Comparison of ENCODE assay signal across 28 mouse cellular contexts in the genomic region with DNA sequence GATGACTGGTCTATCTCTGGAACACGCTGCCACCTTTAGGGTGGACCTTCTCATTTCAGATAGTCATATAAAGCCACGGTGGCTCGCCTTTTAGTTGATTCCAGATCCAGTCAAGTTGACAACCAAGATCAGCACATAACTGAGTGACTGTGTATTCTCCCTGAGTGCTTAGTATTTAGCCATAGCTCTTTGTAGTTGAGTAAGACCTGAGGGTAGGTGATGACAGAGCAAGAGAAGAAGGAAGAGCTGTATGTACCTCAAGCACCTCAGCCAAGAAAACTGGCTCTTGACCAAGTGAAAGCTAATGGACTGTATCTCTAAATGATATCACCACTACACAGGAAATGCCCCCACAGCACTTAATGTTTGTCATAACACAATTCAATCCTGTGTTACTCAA.
"Had no signal": no experiment of that assay in that cellular context is flagged by ENCODE, and none has a peak within 500 bp of the region (broad histone marks: within the 10 kb centered on the region; RNA-seq: fewer than 3 reads in every experiment).

No protein-coding gene starts in this region.

- H3K9me3 ChIP-seq: embryonic facial prominence, embryonic 10.5 days; embryonic facial prominence, embryonic 12.5 days; embryonic facial prominence, embryonic 13.5 days; embryonic facial prominence, embryonic 15.5 days; forebrain, embryonic 10.5 days; forebrain, embryonic 12.5 days; forebrain, embryonic 13.5 days had no signal

- H3K27ac ChIP-seq: embryonic facial prominence, embryonic 10.5 days; embryonic facial prominence, embryonic 12.5 days; embryonic facial prominence, embryonic 13.5 days; embryonic facial prominence, embryonic 15.5 days; forebrain, embryonic 10.5 days; forebrain, embryonic 12.5 days; forebrain, embryonic 13.5 days; forebrain, embryonic 15.5 days; gastrocnemius, adult 2 months; heart, adult 2 months had no signal

- H3K4me1 ChIP-seq: embryonic facial prominence, embryonic 13.5 days; embryonic facial prominence, embryonic 15.5 days had no signal

- ATAC-seq: forebrain, embryonic 13.5 days; forebrain, embryonic 14.5 days; forebrain, embryonic 15.5 days; forebrain, embryonic 16.5 days; forebrain, postnatal 0 days had no signal

- H3K4me2 ChIP-seq: embryonic facial prominence, embryonic 12.5 days; embryonic facial prominence, embryonic 13.5 days; embryonic facial prominence, embryonic 15.5 days; forebrain, embryonic 12.5 days; forebrain, embryonic 13.5 days; forebrain, embryonic 15.5 days had no signal

- H3K4me3 ChIP-seq: embryonic facial prominence, embryonic 10.5 days; embryonic facial prominence, embryonic 12.5 days; embryonic facial prominence, embryonic 13.5 days; embryonic facial prominence, embryonic 15.5 days; erythroblast, embryonic 14.5 days; forebrain, embryonic 10.5 days; forebrain, embryonic 12.5 days; forebrain, embryonic 13.5 days; forebrain, embryonic 15.5 days; gastrocnemius, adult 2 months; heart, adult 2 months had no signal

- H3K9ac ChIP-seq: embryonic facial prominence, embryonic 12.5 days; embryonic facial prominence, embryonic 13.5 days; embryonic facial prominence, embryonic 15.5 days; forebrain, embryonic 12.5 days; forebrain, embryonic 13.5 days; forebrain, embryonic 15.5 days; forebrain, postnatal 0 days had no signal

- H3K27me3 ChIP-seq: embryonic facial prominence, embryonic 12.5 days; embryonic facial prominence, embryonic 13.5 days; embryonic facial prominence, embryonic 15.5 days; forebrain, embryonic 12.5 days; forebrain, embryonic 13.5 days; forebrain, embryonic 15.5 days had no signal

- DNase-seq: cerebellum, adult 2 months; cerebellum, adult 8-10 months; cerebellum, adult 9-10 months; cerebellum, adult 9-11 months; cerebellum, postnatal 10 days; cerebellum, postnatal 14 days; cerebellum, postnatal 25 days; embryo, embryonic 11 days; forebrain, postnatal 0 days; gastrocnemius, adult 2 months; gastrocnemius, postnatal 10 days; gastrocnemius, postnatal 14 days; gastrocnemius, postnatal 25 days; gastrocnemius, postnatal 36 days; heart, adult 11 months; heart, adult 18-20 months; heart, adult 2 months had no signal

- H3K36me3 ChIP-seq: embryonic facial prominence, embryonic 10.5 days; embryonic facial prominence, embryonic 12.5 days; embryonic facial prominence, embryonic 13.5 days; embryonic facial prominence, embryonic 15.5 days; forebrain, embryonic 10.5 days; forebrain, embryonic 12.5 days; forebrain, embryonic 15.5 days had no signal
